Mouse (Mus musculus) myocyte (in vitro differentiated cells): ENCODE measurements at regions not wholly inside any gene's neighbourhood (a gene's known extent, or its start where the extent isn't known, plus 50 kb on each side); places are given as distances from the start of the nearest gene placed in this dataset.

ENCODE experiments used
- H3K27me3 ChIP-seq: one replicate; pipeline ENCODE4 v1.6.1; 2011; ENCODE audit not compliant: control insufficient read depth, insufficient read depth, insufficient read length
- H3K36me3 ChIP-seq: one replicate; pipeline ENCODE4 v1.6.1; 2011; ENCODE audit not compliant: control insufficient read depth, insufficient read depth
- H3K4me2 ChIP-seq: one replicate; pipeline ENCODE4 v1.6.1; 2011; ENCODE audit warnings: low read depth, control low read depth
- H3K4me3 ChIP-seq: one replicate; pipeline ENCODE4 v1.5.1; 2011; ENCODE audit warnings: mild to moderate bottlenecking, control low read depth, moderate library complexity
- H3K79me2 ChIP-seq: one replicate; pipeline ENCODE4 v1.6.1; 2011; ENCODE audit not compliant: control insufficient read depth, insufficient read depth
- H3ac ChIP-seq: one replicate; pipeline ENCODE4 v1.6.1; 2011; ENCODE audit not compliant: control insufficient read depth, insufficient read length
- CEBPB ChIP-seq: IDR thresholded peaks from 2 replicates; pipeline ENCODE4 v1.6.1; 2011; ENCODE audit warnings: mild to moderate bottlenecking, moderate library complexity; ENCODE audit not compliant: poor library complexity, insufficient read depth, severe bottlenecking
- E2F4 ChIP-seq: IDR thresholded peaks from one replicate; pipeline ENCODE4 v1.6.1; 2011; ENCODE audit warnings: mild to moderate bottlenecking, control low read depth, moderate library complexity; ENCODE audit not compliant: insufficient read depth
- MAX ChIP-seq: IDR thresholded peaks from one replicate; pipeline ENCODE4 v1.6.1; 2011; ENCODE audit warnings: low read depth, mild to moderate bottlenecking, control low read depth
- MYOD1 ChIP-seq, 3 experiments: IDR thresholded peaks; one replicate each; pipeline ENCODE4 v1.6.1; 2011; ENCODE audit warnings: control low read depth in 2 of 3, low read depth in 2 of 3, mild to moderate bottlenecking in 2 of 3, moderate library complexity in 1 of 3; ENCODE audit not compliant: insufficient read length in 2 of 3, control insufficient read depth in 1 of 3
- MYOG ChIP-seq, 3 experiments: IDR thresholded peaks; one replicate each; pipeline ENCODE4 v1.6.1; 2011; ENCODE audit warnings: control low read depth in 2 of 3, low read depth in 2 of 3, mild to moderate bottlenecking in 2 of 3; ENCODE audit not compliant: insufficient read length in 2 of 3, control insufficient read depth in 1 of 3, insufficient read depth in 1 of 3
- POLR2A ChIP-seq: IDR thresholded peaks from one replicate; pipeline ENCODE4 v1.6.1; 2011; ENCODE audit warnings: low read depth, mild to moderate bottlenecking, control low read depth, moderate library complexity; ENCODE audit not compliant: insufficient read length
- POLR2AphosphoS2 ChIP-seq: IDR thresholded peaks from one replicate; pipeline ENCODE4 v1.6.1; 2011; ENCODE audit warnings: low read depth, control low read depth; ENCODE audit not compliant: insufficient read length
- REST ChIP-seq: IDR thresholded peaks from one replicate; pipeline ENCODE4 v1.6.1; 2011; ENCODE audit warnings: mild to moderate bottlenecking, control low read depth, moderate library complexity; ENCODE audit not compliant: insufficient read depth, insufficient read length
- SRF ChIP-seq: IDR thresholded peaks from one replicate; pipeline ENCODE4 v1.6.1; 2011; ENCODE audit warnings: low read depth; ENCODE audit not compliant: control insufficient read depth, insufficient read length
- TCF12 ChIP-seq: IDR thresholded peaks from one replicate; pipeline ENCODE4 v1.6.1; 2011; ENCODE audit warnings: mild to moderate bottlenecking, control low read depth; ENCODE audit not compliant: poor library complexity, insufficient read depth, severe bottlenecking
- TCF3 ChIP-seq: IDR thresholded peaks from one replicate; pipeline ENCODE4 v1.6.1; 2011; ENCODE audit warnings: low read depth, control low read depth; ENCODE audit not compliant: insufficient read length
- USF1 ChIP-seq: IDR thresholded peaks from one replicate; pipeline ENCODE4 v1.6.1; 2011; ENCODE audit warnings: low read depth, mild to moderate bottlenecking, control low read depth, moderate library complexity

- Histone ChIP-seq H3K4me2 (no peak overlapping the region), H3K79me2 (no peaks in the 10 kb centered on the region)
Measured at GRCm38 (mm10) chr3:52792801-52793200, 224.2 kb downstream of the Cog6 start.

GRCm38 (mm10) chr3:52792121-52792520, 224.9 kb downstream of the Cog6 start:
- no peak overlapping the region for H3ac ChIP-seq
- H3K79me2 ChIP-seq = no peaks in the 10 kb centered on the region
- no peaks in the 10 kb centered on the region for H3K36me3 ChIP-seq

More at GRCm38 (mm10) chr3:52792801-52793200, 224.2 kb downstream of the Cog6 start:
- no peak overlapping the region for H3K4me3 ChIP-seq
- TF ChIP-seq SRF (no peak), CEBPB (no peak), E2F4 (no peak), MAX (no peak), MYOD1 (IDR thresholded peaks at IDR 0.05; ENCODE audit: control insufficient read depth in 1 of 3, insufficient read length in 2 of 3, low read depth in 2 of 3) (no peak), REST (no peak), TCF3 (no peak), POLR2AphosphoS2 (no peak), MYOG (IDR thresholded peaks at IDR 0.05; ENCODE audit: control insufficient read depth in 1 of 3, insufficient read depth in 1 of 3, insufficient read length in 2 of 3, low read depth in 2 of 3) (no peak), TCF12 (no peak), USF1 (no peak), POLR2A (no peak)
- H3K36me3 ChIP-seq = no peaks in the 10 kb centered on the region
- H3ac ChIP-seq = no peak overlapping the region
- no peaks in the 10 kb centered on the region for H3K27me3 ChIP-seq

DNA sequence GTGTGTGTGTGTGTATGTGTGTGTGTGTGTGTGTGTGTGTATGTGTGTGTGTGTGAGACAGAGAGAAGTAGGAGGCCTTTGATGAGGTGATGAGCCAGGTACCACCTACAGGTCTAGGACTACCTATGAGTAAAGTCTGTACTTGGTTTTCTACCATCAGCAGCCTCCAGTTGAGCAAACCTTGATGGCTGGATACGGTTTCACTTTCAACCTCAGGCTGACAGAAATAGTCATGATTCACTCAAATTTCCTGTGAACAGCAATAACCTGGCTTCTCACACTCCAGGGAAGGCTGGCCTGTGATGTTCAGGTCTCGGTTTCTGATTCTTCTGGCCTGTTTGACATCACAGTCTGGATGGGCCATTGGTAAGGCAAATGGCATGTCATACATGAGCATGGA, 226.1 kb downstream of the Cog6 start:
- Histone ChIP-seq H3K4me3 (no peak overlapping the region), H3K79me2 (no peaks in the 10 kb centered on the region), H3ac (no peak overlapping the region), H3K36me3 (no peaks in the 10 kb centered on the region), H3K27me3 (no peaks in the 10 kb centered on the region), H3K4me2 (no peak overlapping the region)
- TF ChIP-seq POLR2AphosphoS2 (no peak), E2F4 (no peak), MAX (no peak), REST (no peak), SRF (no peak), CEBPB (no peak), USF1 (no peak), TCF12 (no peak), POLR2A (no peak), MYOG (IDR thresholded peaks at IDR 0.05; ENCODE audit: control insufficient read depth in 1 of 3, insufficient read depth in 1 of 3, insufficient read length in 2 of 3, low read depth in 2 of 3) (no peak), TCF3 (no peak), MYOD1 (IDR thresholded peaks at IDR 0.05; ENCODE audit: control insufficient read depth in 1 of 3, insufficient read length in 2 of 3, low read depth in 2 of 3) (no peak)

More at GRCm38 (mm10) chr3:52792121-52792520, 224.9 kb downstream of the Cog6 start:
- TF ChIP-seq REST = no peak
- no peak for TF ChIP-seq SRF
- TF ChIP-seq POLR2A = no peak
- TF ChIP-seq TCF12 = no peak
- no peak for TF ChIP-seq USF1
- TF ChIP-seq CEBPB = no peak
- TF ChIP-seq MYOG (IDR thresholded peaks at IDR 0.05; ENCODE audit: control insufficient read depth in 1 of 3, insufficient read depth in 1 of 3, insufficient read length in 2 of 3, low read depth in 2 of 3) = no peak
- no peak for TF ChIP-seq E2F4
- TF ChIP-seq TCF3 = no peak
- TF ChIP-seq MAX = no peak
- no peak for TF ChIP-seq POLR2AphosphoS2
- no peak overlapping the region for H3K4me2 ChIP-seq
- H3K27me3 ChIP-seq = no peaks in the 10 kb centered on the region
- no peak overlapping the region for H3K4me3 ChIP-seq

DNA sequence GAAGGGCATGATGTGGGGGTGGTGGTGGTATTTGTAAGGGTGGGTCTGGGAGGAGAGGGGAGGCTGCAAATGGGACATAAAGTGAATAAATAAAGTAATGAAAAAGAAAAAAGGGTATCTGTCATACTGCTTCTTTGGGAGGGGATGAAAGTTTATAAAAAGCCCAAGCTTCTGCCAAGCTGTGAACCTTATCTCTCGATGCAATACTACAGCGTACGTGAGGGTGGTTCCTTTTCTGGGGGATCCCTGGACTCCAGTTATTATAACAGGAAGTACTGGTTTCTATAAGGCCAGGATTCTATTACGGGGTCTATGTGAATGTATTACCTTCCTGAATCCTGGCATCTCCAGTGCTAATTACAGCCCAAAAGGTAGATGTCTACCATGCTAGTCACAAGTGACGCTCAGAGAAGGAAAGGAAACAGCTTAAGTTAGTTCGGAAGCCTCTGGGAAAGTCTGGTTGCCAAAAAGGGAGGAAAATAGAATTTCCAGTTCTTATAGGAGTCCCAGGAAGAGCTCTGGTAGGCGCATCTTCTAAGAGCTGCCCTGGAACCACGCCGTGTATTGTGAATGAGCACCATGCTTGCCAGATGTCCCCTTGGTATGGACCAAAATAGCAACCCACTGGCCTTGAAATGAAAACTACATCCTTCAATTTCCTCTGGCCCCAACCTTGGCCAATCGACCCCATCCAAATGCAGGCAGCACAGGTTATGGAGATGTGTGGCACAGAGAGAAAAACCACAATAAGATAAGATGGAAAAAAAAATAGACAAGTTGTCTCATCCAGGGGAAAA, 228.9 kb downstream of the Cog6 start:
- no peaks in the 10 kb centered on the region for H3K27me3 ChIP-seq
- TF ChIP-seq POLR2AphosphoS2 (no peak), POLR2A (no peak), E2F4 (no peak)
- H3ac ChIP-seq = no peak overlapping the region
- H3K4me2 ChIP-seq = no peak overlapping the region
- no peak overlapping the region for H3K4me3 ChIP-seq
- H3K36me3 ChIP-seq = no peaks in the 10 kb centered on the region
- H3K79me2 ChIP-seq = no peaks in the 10 kb centered on the region

DNA sequence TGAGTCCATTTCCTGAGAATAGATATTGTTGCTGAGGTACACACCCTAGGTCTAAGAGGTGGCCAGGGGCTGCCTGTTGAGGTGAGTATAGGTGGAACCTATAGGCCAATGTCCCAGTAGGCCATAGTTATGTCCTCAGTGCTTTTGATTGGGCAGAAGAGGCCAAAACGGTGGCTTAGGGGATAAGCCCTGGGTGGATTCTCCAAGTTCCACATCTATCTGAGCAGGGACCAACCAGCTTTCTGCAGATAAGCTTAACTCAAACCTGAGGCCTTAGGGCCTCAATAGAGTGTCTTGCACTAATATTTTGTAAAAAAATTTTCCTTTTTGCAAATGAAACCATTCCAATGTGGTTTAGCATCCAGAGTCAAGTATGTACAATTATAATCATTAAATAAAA, 231.4 kb downstream of the Cog6 start:
- no peak overlapping the region for H3K4me3 ChIP-seq
- H3K36me3 ChIP-seq = no peaks in the 10 kb centered on the region
- no peaks in the 10 kb centered on the region for H3K79me2 ChIP-seq
- no peak for TF ChIP-seq MYOD1 (IDR thresholded peaks at IDR 0.05; ENCODE audit: control insufficient read depth in 1 of 3, insufficient read length in 2 of 3, low read depth in 2 of 3)
- no peak for TF ChIP-seq MAX
- no peak for TF ChIP-seq E2F4
- TF ChIP-seq REST = no peak
- no peak for TF ChIP-seq TCF3
- TF ChIP-seq MYOG (IDR thresholded peaks at IDR 0.05; ENCODE audit: control insufficient read depth in 1 of 3, insufficient read depth in 1 of 3, insufficient read length in 2 of 3, low read depth in 2 of 3) = no peak
- TF ChIP-seq POLR2AphosphoS2 = no peak
- TF ChIP-seq TCF12 = no peak
- TF ChIP-seq SRF = no peak
- no peak for TF ChIP-seq CEBPB
- no peak for TF ChIP-seq USF1
- TF ChIP-seq POLR2A = no peak
- H3K4me2 ChIP-seq = no peak overlapping the region
- H3ac ChIP-seq = no peak overlapping the region
- H3K27me3 ChIP-seq = no peaks in the 10 kb centered on the region
